Mouse (Mus musculus): Measurements from ENCODE around the gene Tbc1d4.
"Not testable (repeated sequence)": the region's sequence is repeated elsewhere in the genome, so short reads cannot be mapped to it uniquely, and the experiment has no call there.

Tbc1d4 gene

GRCm38 (mm10) chr14:101595301-101596080 is 13.5 kb downstream of the Tbc1d4 start:
- no peak for DNase-seq

- DNase-seq, result no peak
Observed at GRCm38 (mm10) chr14:101594001-101594400, 15.0 kb downstream of the Tbc1d4 start.

GRCm38 (mm10) chr14:101593340-101593739 is 15.7 kb downstream of the Tbc1d4 start:
- DNase-seq, result no peak

- no peak for DNase-seq
Observed at GRCm38 (mm10) chr14:101591101-101591500, 17.9 kb downstream of the Tbc1d4 start.

- DNase-seq, result not testable (repeated sequence)
Observed at GRCm38 (mm10) chr14:101588209-101588991, 20.6 kb downstream of the Tbc1d4 start.

- DNase-seq, result not testable (repeated sequence)
Observed at GRCm38 (mm10) chr14:101587366-101588040, 21.5 kb downstream of the Tbc1d4 start.

GRCm38 (mm10) chr14:101586096-101586495 is 22.9 kb downstream of the Tbc1d4 start:
- DNase-seq, result peak; percentile 32

- no peak for DNase-seq
Observed at GRCm38 (mm10) chr14:101575651-101576050, 33.3 kb downstream of the Tbc1d4 start.

GRCm38 (mm10) chr14:101574536-101574935 is 34.5 kb downstream of the Tbc1d4 start:
- no peak for DNase-seq

- no peak for DNase-seq
Observed at GRCm38 (mm10) chr14:101573107-101573614, 35.8 kb downstream of the Tbc1d4 start.

GRCm38 (mm10) chr14:101568828-101569227 is 40.2 kb downstream of the Tbc1d4 start:
- DNase-seq, result no peak

GRCm38 (mm10) chr14:101566717-101567116 is 42.3 kb downstream of the Tbc1d4 start:
- DNase-seq, result no peak

- DNase-seq, result no peak
Observed at GRCm38 (mm10) chr14:101565661-101566060, 43.3 kb downstream of the Tbc1d4 start.

GRCm38 (mm10) chr14:101561251-101561701 is 47.7 kb downstream of the Tbc1d4 start:
- DNase-seq, result no peak

- DNase-seq, result no peak
Observed at GRCm38 (mm10) chr14:101559446-101559845, 49.5 kb downstream of the Tbc1d4 start.

- no peak for DNase-seq
Observed at GRCm38 (mm10) chr14:101548885-101549573, 60.0 kb downstream of the Tbc1d4 start.

- no peak for DNase-seq
Observed at GRCm38 (mm10) chr14:101541863-101542262, 67.1 kb downstream of the Tbc1d4 start.

GRCm38 (mm10) chr14:101541141-101541540 is 67.8 kb downstream of the Tbc1d4 start:
- no peak for DNase-seq

- no peak for DNase-seq
Observed at GRCm38 (mm10) chr14:101540466-101540865, 68.5 kb downstream of the Tbc1d4 start.

GRCm38 (mm10) chr14:101537906-101538305 is 71.1 kb downstream of the Tbc1d4 start:
- no peak for DNase-seq

GRCm38 (mm10) chr14:101537413-101537812 is 71.6 kb downstream of the Tbc1d4 start:
- DNase-seq, result no peak

- DNase-seq, result no peak
Observed at GRCm38 (mm10) chr14:101532090-101532695, 76.8 kb downstream of the Tbc1d4 start.

Measured in kidney, adult 18-20 months (tissue).